Mouse (Mus musculus) erythroblast, embryonic 14.5 days (primary cell): ENCODE results near the gene Cacna1d.

Experiments used
- GATA1 ChIP-seq: IDR thresholded peaks from 2 replicates; pipeline ENCODE4 v1.6.1; 2012; ENCODE audit warnings: low read length, inconsistent platforms, mixed read lengths
- TAL1 ChIP-seq: IDR thresholded peaks from 3 replicates; pipeline ENCODE4 v1.6.1; 2012; ENCODE audit warnings: low read length, inconsistent platforms, mixed read lengths

GRCm38 (mm10) chr14:30129378-30129777 is 361.9 kb downstream of the Cacna1d start:
- TF ChIP-seq GATA1 (no peak), TAL1 (no peak)
